In the genomic region with DNA sequence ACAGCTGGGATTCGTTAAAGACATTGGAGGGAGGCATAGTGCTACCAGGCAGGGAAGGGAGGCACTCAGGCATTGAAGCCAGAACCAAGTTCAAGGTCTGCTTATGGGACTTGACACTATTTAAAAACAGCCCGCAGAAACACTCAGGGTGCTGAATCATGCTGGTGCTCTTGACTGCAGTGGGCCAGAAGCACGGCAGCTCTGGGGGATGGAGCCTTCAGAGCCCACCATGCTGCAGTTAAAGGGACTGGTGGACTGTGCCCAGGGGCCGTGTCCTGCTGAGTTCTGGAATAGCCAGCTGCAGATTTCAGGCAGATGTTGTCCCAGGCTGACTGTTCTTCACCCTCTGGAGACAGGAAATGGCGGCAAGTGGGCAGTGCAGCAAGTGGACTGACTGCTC, we compare ENCODE assay signal across 29 mouse cellular contexts. TPM values are rescaled to one million over a fixed set of nuclear protein-coding genes. Genes with fewer than 3 reads are reported as not detected.
A peak's percentile ranks its signal among the peaks of the same experiment; 100 is the strongest.
DNase-seq lines count a peak whose midpoint lies in the region; ATAC-seq and TF ChIP-seq lines count a peak whose summit lies in the region.
"Had no signal": no experiment of that assay in that cellular context is flagged by ENCODE, and none has a peak within 500 bp of the region (broad histone marks: within the 10 kb centered on the region; RNA-seq: fewer than 3 reads in every experiment).

No protein-coding gene starts in this region.

- no peak overlapping the region for H3K4me2 ChIP-seq in hindbrain, embryonic 16.5 days (ENCODE audit: low read length)
- H3K4me2 ChIP-seq: hindbrain, embryonic 13.5 days had no signal

- 71% methylated on average over 5 of the region's 5 CpGs for WGBS in hindbrain, embryonic 10.5 days
- 73% methylated on average over 5 of the region's 5 CpGs for WGBS in hindbrain, embryonic 16.5 days

- no peak overlapping the region for H3K27ac ChIP-seq in gastrocnemius, adult 2 months
- H3K27ac ChIP-seq in hindbrain, embryonic 10.5 days, result 0 out of 2 replicates have a peak overlapping the region, but pooled peaks have one; percentile 53
- H3K27ac ChIP-seq in hindbrain, embryonic 16.5 days (ENCODE audit: low read depth, low read length), result no peak overlapping the region
- H3K27ac ChIP-seq: heart, embryonic 10.5 days; hindbrain, embryonic 13.5 days; hindbrain, postnatal 0 days had no signal

- no peaks in the 10 kb centered on the region for H3K27me3 ChIP-seq in hindbrain, embryonic 10.5 days (ENCODE audit: insufficient read depth, poor library complexity, severe bottlenecking)
- no peaks in the 10 kb centered on the region for H3K27me3 ChIP-seq in hindbrain, embryonic 16.5 days (replicated peaks; ENCODE audit: control insufficient read depth, insufficient read depth, low read length)
- H3K27me3 ChIP-seq: CH12.LX; hindbrain, embryonic 13.5 days had no signal

- no peak overlapping the region for H3K9ac ChIP-seq in hindbrain, embryonic 16.5 days (ENCODE audit: low read depth, low read length)
- H3K9ac ChIP-seq: forebrain, postnatal 0 days; hindbrain, embryonic 13.5 days had no signal

- intact Hi-C loops in gastrocnemius, adult 2 months (cut with DNase I), result no loop called here

- H3K9me3 ChIP-seq in hindbrain, embryonic 10.5 days, result no peaks in the 10 kb centered on the region
- no peaks in the 10 kb centered on the region for H3K9me3 ChIP-seq in hindbrain, embryonic 16.5 days (ENCODE audit: control insufficient read depth, low read length)
- H3K9me3 ChIP-seq: G1E; heart, embryonic 10.5 days; hindbrain, embryonic 13.5 days had no signal

- no peak for TF ChIP-seq CTCF in gastrocnemius, adult 2 months (IDR thresholded peaks at IDR 0.05)

- no peak for ATAC-seq in hindbrain, embryonic 16.5 days
- ATAC-seq: forebrain, embryonic 14.5 days; forebrain, postnatal 0 days; hindbrain, postnatal 0 days; inflammation-experienced regulatory T-cells, adult 6 months; intestine, embryonic 16.5 days had no signal

- DNase-seq in gastrocnemius, adult 2 months, result peak; percentile 6
- DNase-seq in gastrocnemius, adult 18-20 months (ENCODE audit: low spot score), result no peak
- DNase-seq in hindbrain, embryonic 10.5 days (ENCODE audit: low spot score), result no peak
- DNase-seq in testis, postnatal 10 days (ENCODE audit: low spot score), result peak; percentile 36
- DNase-seq in testis, postnatal 14 days (ENCODE audit: low spot score), result no peak
- no peak for DNase-seq in lung, adult 18-20 months
- DNase-seq: adrenal gland, adult 2 months; B cell, adult 2 months; cerebellum, adult 11 months; cerebellum, adult 2 months; cerebellum, adult 9-11 months; cerebellum, postnatal 25 days; forebrain, postnatal 0 days; gastrocnemius, postnatal 14 days; heart, adult 18-20 months had no signal

- 0 out of 2 replicates have a peak, but pooled peaks cover 3% of the 10 kb centered on the region for H3K4me1 ChIP-seq in hindbrain, embryonic 10.5 days (replicated peaks)
- H3K4me1 ChIP-seq in hindbrain, embryonic 16.5 days (ENCODE audit: control insufficient read depth, insufficient read depth, low read depth, low read length), result no peaks in the 10 kb centered on the region

- H3K36me3 ChIP-seq in hindbrain, embryonic 10.5 days, result peaks cover 19% of the 10 kb centered on the region
- H3K36me3 ChIP-seq in hindbrain, embryonic 16.5 days (ENCODE audit: control insufficient read depth, insufficient read depth, low read length), result peaks cover 11% of the 10 kb centered on the region

- H3K4me3 ChIP-seq in gastrocnemius, adult 2 months, result no peak overlapping the region
- H3K4me3 ChIP-seq in hindbrain, embryonic 10.5 days, result no peak overlapping the region
- no peak overlapping the region for H3K4me3 ChIP-seq in hindbrain, embryonic 16.5 days (ENCODE audit: low read length)
- H3K4me3 ChIP-seq: heart, embryonic 10.5 days; hindbrain, embryonic 13.5 days had no signal

RNA-seq across cellular contexts. Expression of gene Tnk2, which starts 42.3 kb away (rescaled TPM):
- 10 to 100 TPM; 48.4 to 54.4 TPM for total RNA-seq in gastrocnemius, adult 2 months (2021)
- 10 to 100 TPM; 44.9 to 46.5 TPM for total RNA-seq in gastrocnemius, adult 18-20 months (2021)
- polyA plus RNA-seq in hindbrain, embryonic 10.5 days (2016; fragmentation: Nextera tagmentation; extraction: Ambion mirVana), result 7.8 and 8.4 TPM in 2 replicates
- polyA plus RNA-seq in hindbrain, embryonic 16.5 days (2015; fragmentation: Nextera tagmentation; extraction: Ambion mirVana), result 19.3 and 22.6 TPM in 2 replicates

RNA-seq across cellular contexts. Expression of gene Muc4, which starts 49.7 kb away (rescaled TPM):
- under 1 TPM in 1 of 2 experiments, not detected in 1; 0.22 TPM for total RNA-seq in gastrocnemius, adult 2 months (2021)
- total RNA-seq in gastrocnemius, adult 18-20 months (2021), result under 1 TPM; 0.02 to 0.41 TPM
- 0.56 and 0.63 TPM in 2 replicates for polyA plus RNA-seq in hindbrain, embryonic 10.5 days (2016; fragmentation: Nextera tagmentation; extraction: Ambion mirVana)
- polyA plus RNA-seq in hindbrain, embryonic 16.5 days (2015; fragmentation: Nextera tagmentation; extraction: Ambion mirVana), result not detected in 2 replicates
- total RNA-seq: adrenal gland, adult 2 months; adrenal gland, postnatal 14 days; common myeloid progenitor, adult 5-6 weeks; forebrain, postnatal 0 days; hematopoietic stem cell, adult 5-6 weeks; hindbrain, postnatal 0 days had no signal
- polyA plus RNA-seq: adrenal gland, adult 2 months; forebrain, embryonic 14.5 days; forebrain, postnatal 0 days; G1E; heart, embryonic 14.5 days; heart, postnatal 0 days; hindbrain, embryonic 13.5 days; hindbrain, postnatal 0 days had no signal

Comparison
In these comparisons a context has a peak if more than half of its experiments do, and no peak if none do; other contexts are left out.
1. DNase-seq: peak in gastrocnemius, adult 2 months (single experiment) and testis, postnatal 10 days (single experiment); none in gastrocnemius, adult 18-20 months (single experiment), hindbrain, embryonic 10.5 days (single experiment), testis, postnatal 14 days (single experiment) and lung, adult 18-20 months (0 of 2).